Mouse (Mus musculus) limb, embryonic 10.5 days (tissue): ENCODE data around the gene Rilpl1. TPM values are rescaled to one million over a fixed set of nuclear protein-coding genes. Genes with fewer than 3 reads are reported as not detected.
A peak's percentile ranks its signal among the peaks of the same experiment; 100 is the strongest.

Experiments used
- DNase-seq: peaks from one replicate; pipeline ENCODE4 v3.0.0-alpha.2; 2017; ENCODE audit warnings: low spot score
- H3K27ac ChIP-seq: fragments of 300-500 bp; sonication (generic); 2 replicates; pipeline ENCODE4 v1.5.1; 2016; ENCODE audit warnings: mild to moderate bottlenecking
- H3K27me3 ChIP-seq: fragments of 300-500 bp; sonication (generic); 2 replicates; pipeline ENCODE4 v1.6.1; 2016; ENCODE audit warnings: low read depth, mild to moderate bottlenecking; ENCODE audit not compliant: poor library complexity, severe bottlenecking
- H3K36me3 ChIP-seq: fragments of 300-500 bp; sonication (generic); 2 replicates; pipeline ENCODE4 v1.6.1; 2016; ENCODE audit warnings: mild to moderate bottlenecking, moderate library complexity
- H3K4me1 ChIP-seq: fragments of 300-500 bp; sonication (generic); 2 replicates; pipeline ENCODE4 v1.6.1; 2016
- H3K4me3 ChIP-seq: fragments of 300-500 bp; sonication (generic); 2 replicates; pipeline ENCODE4 v1.5.1; 2016; ENCODE audit warnings: mild to moderate bottlenecking, moderate library complexity
- H3K9me3 ChIP-seq: fragments of 300-500 bp; sonication (generic); replicated peaks from 2 replicates; pipeline ENCODE4 v1.6.1; 2016; ENCODE audit warnings: mild to moderate bottlenecking
- WGBS: fragments of 180-500 bp; shearing (Covaris S2); methylation state at CpG from one replicate; pipeline ENCODE4 v1.1.7; 2016; 5-methylcytosine and 5-hydroxymethylcytosine counted together
- polyA plus RNA-seq: library from polyadenylated mRNA; unstranded; fragments of >200 nt; fragmentation: Nextera tagmentation; extraction: Ambion mirVana; gene quantifications from 2 replicates; pipeline ENCODE4 v1.2.1, GENCODE M21; 2016

Gene Rilpl1
- polyA plus RNA-seq, 1 experiment from 2014 or later = 25.2 TPM

DNA sequence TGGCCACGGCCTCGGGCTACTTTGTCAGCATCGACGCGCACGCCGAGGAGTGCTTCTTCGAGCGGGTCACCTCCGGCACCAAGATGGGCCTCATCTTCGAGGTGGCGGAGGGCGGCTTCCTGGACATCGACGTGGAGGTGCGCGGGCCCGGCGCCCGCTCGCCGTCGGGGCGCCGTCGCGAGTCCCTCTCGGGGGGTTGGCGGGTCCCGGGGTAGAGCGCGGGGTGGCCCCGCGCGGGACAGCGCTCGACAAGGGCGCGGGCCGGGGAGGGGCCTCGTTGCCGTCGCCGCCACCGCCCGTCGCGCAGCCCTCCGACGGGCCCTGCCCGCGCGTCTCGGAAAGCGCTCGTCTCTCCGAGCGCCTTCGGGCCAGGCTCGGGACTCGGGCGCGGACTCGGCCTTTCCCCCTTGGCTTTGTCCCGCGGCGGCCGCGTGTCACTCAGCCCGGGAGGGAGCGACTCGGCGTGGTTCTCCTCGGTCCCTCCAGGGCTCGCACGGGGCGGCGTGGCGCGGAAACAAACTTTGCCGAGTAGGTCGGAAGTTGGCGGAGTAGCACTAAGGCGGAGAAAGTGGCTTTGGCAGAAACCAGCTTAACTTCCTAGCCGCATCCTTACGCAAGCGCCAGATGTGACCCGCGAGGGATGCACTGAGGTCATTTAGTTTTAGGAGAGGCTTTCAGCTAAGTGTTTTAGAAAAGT lies 9.9 kb upstream of the Rilpl1 start:
- H3K36me3 ChIP-seq = peaks cover 39% of the 10 kb centered on the region
- no peaks in the 10 kb centered on the region for H3K9me3 ChIP-seq
- H3K4me1 ChIP-seq = peaks cover 21% of the 10 kb centered on the region
- H3K4me3 ChIP-seq = peak overlapping the region; percentile 99
- WGBS = under 1% methylated on average over 81 of the region's 89 CpGs
- peak; percentile 68 for DNase-seq
- H3K27me3 ChIP-seq = no peaks in the 10 kb centered on the region
- H3K27ac ChIP-seq = peak overlapping the region; percentile 94

DNA sequence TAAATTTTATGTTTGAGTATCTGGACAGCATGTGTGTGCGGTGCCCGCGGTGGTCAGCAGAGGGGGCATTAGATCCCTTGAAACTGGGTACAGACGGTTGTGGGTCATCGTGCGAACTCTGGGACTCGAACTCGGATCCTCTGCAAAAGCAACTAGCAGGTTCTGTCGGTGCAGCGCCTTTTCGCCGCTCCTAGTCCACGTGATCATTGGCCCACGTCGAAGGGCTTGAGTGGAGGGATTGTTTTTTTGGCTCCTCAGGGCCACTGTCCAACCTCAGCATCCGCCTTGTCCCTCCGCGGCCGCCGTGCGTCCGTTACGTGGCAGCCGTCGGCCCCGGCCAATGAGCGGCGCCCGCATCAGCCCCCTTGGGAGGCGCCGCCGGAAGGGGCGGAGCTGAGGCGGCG lies 9.2 kb upstream of the Rilpl1 start, which contains the start of gene Tmed2:
Tmed2 (plus strand) TSS at position 313 of the 404 bp plus-strand sequence.
- peaks cover 32% of the 10 kb centered on the region for H3K36me3 ChIP-seq
- H3K27ac ChIP-seq = peak within 1 kb of the TSS; percentile 94
- peak; percentile 93 for DNase-seq
- WGBS = under 1% methylated on average over 35 of the region's 35 CpGs
- H3K9me3 ChIP-seq = no peaks in the 10 kb centered on the region
- H3K4me1 ChIP-seq = peaks cover 21% of the 10 kb centered on the region
- H3K4me3 ChIP-seq = peak within 1 kb of the TSS; percentile 99
- no peaks in the 10 kb centered on the region for H3K27me3 ChIP-seq

DNA sequence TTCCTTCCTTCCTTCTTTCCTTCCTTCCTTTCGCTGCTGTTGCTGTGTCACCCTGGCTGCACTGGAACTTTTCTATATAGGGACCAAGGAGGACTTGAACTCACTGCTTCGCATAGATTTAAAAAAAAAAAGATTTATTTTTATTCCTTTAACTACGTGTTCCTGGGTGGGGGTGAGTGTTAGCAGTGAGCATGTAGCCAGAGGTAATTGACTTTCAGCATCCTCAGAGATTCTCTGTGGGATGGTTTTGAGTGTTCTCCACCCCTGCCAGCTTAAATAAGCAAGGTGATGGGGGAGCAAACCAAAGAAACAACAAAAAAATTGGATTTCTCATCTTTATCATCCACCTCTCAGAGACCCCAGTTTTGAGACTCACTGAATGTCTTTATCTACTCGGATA lies 8.7 kb upstream of the Rilpl1 start:
- DNase-seq = no peak
- peak overlapping the region; percentile 99 for H3K4me3 ChIP-seq
- H3K36me3 ChIP-seq = peaks cover 27% of the 10 kb centered on the region
- H3K9me3 ChIP-seq = no peaks in the 10 kb centered on the region
- H3K4me1 ChIP-seq = peaks cover 21% of the 10 kb centered on the region
- WGBS = 70% methylated on average over 4 of the region's 4 CpGs
- no peaks in the 10 kb centered on the region for H3K27me3 ChIP-seq
- peak overlapping the region; percentile 94 for H3K27ac ChIP-seq

DNA sequence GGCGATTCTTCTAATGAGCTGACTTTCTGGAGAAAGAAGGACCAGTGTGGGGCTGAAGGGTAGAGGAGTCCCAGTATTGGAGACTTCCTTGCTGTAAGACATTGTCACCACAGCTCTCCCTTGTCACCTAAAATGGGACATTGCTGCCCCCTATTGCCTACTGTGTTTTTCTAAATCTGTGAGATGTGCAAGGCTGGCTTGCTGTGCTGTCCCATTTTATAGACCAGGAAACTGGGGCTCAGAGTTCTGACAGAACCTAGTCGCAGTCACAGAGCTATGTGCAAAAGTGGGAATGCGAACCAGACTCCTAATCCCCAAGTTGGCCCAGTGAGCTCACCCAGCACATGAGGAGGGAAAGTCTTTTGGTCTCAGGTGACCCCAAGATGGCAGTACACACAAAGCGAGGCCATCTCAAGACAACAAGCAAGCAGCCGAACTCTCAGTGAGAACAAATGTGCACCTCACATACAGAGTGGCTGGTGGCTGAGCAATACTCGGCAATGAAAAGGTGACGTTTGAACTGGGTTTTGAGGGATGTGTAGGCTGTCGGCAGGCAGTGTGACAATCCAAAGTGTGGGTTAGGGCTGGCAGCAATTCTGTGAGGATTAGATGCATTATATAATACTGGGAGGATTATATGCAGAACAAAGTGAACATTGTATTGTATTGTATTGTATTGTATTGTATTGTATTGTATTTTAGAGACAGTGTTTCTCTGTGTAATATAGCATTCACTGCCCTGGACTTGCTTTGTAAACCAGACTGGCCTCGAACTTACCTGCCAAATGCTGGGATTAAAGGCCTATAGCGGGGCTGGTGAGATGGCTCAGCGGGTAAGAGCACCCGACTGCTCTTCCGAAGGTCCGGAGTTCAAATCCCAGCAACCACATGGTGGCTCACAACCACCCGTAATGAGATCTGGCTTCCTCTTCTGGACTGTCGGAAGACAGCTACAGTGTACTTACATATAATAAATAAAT lies 7.9 kb upstream of the Rilpl1 start:
- H3K4me1 ChIP-seq = peaks cover 21% of the 10 kb centered on the region
- no peak for DNase-seq
- no peak overlapping the region for H3K27ac ChIP-seq
- peaks cover 19% of the 10 kb centered on the region for H3K36me3 ChIP-seq
- H3K9me3 ChIP-seq = no peaks in the 10 kb centered on the region
- H3K27me3 ChIP-seq = no peaks in the 10 kb centered on the region
- WGBS = 81% methylated on average over 16 of the region's 16 CpGs
- no peak overlapping the region for H3K4me3 ChIP-seq

DNA sequence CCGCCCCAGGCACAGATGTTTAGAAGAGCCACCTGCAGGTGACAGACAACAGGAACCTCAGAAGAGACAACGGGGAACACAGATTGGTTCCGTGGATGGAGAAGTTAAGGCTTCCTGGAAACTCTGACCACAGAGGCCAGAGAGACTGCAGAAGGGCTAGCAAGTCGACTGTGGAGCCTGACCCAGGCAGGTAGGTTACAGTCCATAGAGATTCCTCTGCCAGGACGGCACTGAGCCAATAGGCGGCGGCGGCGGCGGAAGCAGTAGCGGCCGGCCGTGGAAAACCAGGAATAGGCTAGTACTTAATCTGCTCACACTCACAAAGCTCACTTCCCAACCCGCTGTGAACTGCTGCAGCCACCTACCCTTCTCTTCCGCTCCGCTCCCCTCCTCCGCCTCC lies 5.6 kb upstream of the Rilpl1 start:
- peak; percentile 59 for DNase-seq
- peaks cover 22% of the 10 kb centered on the region for H3K4me1 ChIP-seq
- WGBS = 3% methylated on average over 17 of the region's 17 CpGs
- H3K36me3 ChIP-seq = no peaks in the 10 kb centered on the region
- peak overlapping the region; percentile 40 for H3K4me3 ChIP-seq
- peak overlapping the region; percentile 66 for H3K27ac ChIP-seq
- H3K9me3 ChIP-seq = no peaks in the 10 kb centered on the region
- no peaks in the 10 kb centered on the region for H3K27me3 ChIP-seq

DNA sequence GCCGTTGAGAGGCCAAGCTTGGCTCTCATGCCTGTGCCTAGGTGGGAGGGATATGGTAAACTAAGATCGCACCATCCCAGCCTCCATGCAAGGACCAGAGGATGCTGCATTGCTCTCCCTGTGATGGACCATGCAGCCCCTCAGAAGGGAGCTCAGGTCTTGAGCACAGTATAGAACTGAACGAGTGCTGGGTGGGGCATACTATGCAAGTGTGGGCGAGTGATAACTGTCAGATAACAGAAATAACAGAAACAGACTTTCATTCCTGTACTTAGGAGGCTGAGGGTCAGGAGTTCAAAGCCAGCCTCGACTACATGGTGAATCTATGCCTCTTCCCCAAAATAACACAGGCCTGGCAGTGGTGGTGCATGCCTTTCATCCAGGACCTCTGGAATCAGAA lies 3.8 kb upstream of the Rilpl1 start:
- no peak for DNase-seq

DNA sequence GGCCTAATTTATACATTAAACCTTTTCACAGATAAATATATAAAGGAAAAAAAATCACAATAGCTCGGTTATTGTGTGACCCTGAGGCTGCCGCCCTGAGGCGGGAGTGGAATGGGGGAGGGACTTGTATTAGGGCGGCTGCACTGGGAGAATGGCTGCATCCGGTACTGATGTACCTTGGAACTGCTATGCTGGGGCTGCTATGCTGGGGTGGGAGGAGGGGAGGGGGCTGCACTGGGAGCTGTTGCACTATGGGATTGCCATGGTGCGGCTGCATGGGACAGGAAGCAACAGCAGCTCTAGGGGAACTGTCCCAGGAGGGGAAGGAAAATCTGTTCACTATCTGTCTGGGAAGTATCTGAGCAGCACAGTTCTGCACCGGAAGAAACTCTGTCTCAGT lies 1.3 kb upstream of the Rilpl1 start:
- Histone ChIP-seq H3K36me3 (peaks cover 3% of the 10 kb centered on the region; the same call in 1 of the 2 replicates), H3K27me3 (no peaks in the 10 kb centered on the region), H3K4me3 (peak overlapping the region; percentile 76; the same call in 1 of the 2 replicates), H3K4me1 (peaks cover 50% of the 10 kb centered on the region), H3K9me3 (no peaks in the 10 kb centered on the region), H3K27ac (peak overlapping the region; percentile 92; the same call in 1 of the 2 replicates)
- peak; percentile 53 for DNase-seq
- WGBS = 50% methylated on average over 7 of the region's 7 CpGs

More for the DNA sequence above, 3.8 kb upstream of the Rilpl1 start:
- Histone ChIP-seq H3K9me3 (no peaks in the 10 kb centered on the region), H3K4me1 (peaks cover 29% of the 10 kb centered on the region), H3K4me3 (no peak overlapping the region), H3K27ac (no peak overlapping the region), H3K36me3 (no peaks in the 10 kb centered on the region), H3K27me3 (no peaks in the 10 kb centered on the region)
- 79% methylated on average over 5 of the region's 5 CpGs for WGBS

DNA sequence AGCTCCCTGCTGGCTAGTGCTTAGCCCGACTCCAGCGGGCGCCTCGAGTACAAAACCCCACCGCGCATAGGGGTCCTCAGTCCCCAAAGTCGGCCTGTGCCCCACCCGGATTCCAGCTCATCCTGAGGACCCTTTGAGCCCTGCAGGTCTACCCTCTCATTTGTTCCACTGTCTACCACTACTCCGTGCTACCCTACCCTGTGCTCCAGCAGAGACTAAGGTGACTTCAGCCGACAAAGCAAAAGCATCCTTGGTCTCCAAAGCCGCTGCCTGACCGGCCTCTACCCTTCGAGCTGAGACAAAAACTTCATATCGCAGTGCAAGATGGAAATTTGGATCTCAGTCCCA lies 366 bp upstream of the Rilpl1 start:
- H3K4me3 ChIP-seq = peak overlapping the region; percentile 76
- peak overlapping the region; percentile 92 for H3K27ac ChIP-seq
- no peaks in the 10 kb centered on the region for H3K27me3 ChIP-seq
- H3K4me1 ChIP-seq = peaks cover 44% of the 10 kb centered on the region
- no peaks in the 10 kb centered on the region for H3K9me3 ChIP-seq
- peaks cover 9% of the 10 kb centered on the region for H3K36me3 ChIP-seq
- no peak for DNase-seq
- 13% methylated on average over 14 of the region's 14 CpGs for WGBS

DNA sequence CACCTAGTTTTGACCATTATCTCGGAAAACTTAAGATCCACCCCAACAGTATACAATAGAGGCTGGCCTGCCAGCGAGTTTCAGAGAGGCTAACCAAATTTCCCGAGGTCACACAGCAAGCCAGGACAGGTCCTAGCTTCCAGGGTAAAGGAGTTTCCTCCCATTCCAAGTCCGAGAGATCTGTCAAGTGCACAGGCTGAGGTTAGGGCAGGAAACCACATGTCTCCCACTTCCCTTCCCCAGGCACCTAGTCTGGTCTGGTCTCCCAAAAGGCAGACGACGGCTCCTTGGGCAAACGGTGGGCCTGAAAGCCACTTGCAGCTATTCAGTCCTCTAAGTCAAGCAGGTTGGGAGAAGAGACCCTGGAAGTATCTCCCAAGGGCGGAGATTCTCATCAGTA lies 1.5 kb downstream of the Rilpl1 start:
- H3K27ac ChIP-seq = peak overlapping the region; percentile 92
- H3K27me3 ChIP-seq = no peaks in the 10 kb centered on the region
- 54% methylated on average over 8 of the region's 8 CpGs for WGBS
- DNase-seq = no peak
- peaks cover 42% of the 10 kb centered on the region for H3K4me1 ChIP-seq
- peaks cover 26% of the 10 kb centered on the region for H3K36me3 ChIP-seq
- no peaks in the 10 kb centered on the region for H3K9me3 ChIP-seq
- H3K4me3 ChIP-seq = peak overlapping the region; percentile 76

DNA sequence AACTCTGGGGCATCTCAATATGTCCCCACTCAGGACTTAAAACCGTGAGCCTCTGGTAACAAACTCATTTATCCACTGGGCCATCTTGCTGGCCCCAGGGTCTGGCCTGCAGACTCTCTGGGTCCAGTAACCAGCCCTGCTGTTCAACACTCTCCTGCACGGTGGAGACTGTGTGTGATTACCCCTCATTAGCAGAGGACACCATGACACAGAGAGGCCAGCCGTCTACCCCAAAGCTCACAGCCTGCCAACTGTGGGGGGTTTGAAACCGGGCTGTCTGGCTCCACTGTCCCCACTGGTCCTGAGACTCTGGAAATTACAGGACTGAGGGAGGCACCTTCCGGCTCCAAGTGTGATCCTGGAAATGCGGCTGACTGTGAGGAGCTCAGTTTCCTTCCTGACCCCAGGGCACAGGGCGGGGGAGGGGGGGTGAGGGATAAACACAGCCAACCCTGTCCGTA lies 2.0 kb downstream of the Rilpl1 start:
- peak overlapping the region; percentile 76 for H3K4me3 ChIP-seq
- 20% methylated on average over 8 of the region's 8 CpGs for WGBS
- peak overlapping the region; percentile 92 for H3K27ac ChIP-seq
- H3K36me3 ChIP-seq = peaks cover 31% of the 10 kb centered on the region
- no peaks in the 10 kb centered on the region for H3K27me3 ChIP-seq
- DNase-seq = peak; percentile 34
- no peaks in the 10 kb centered on the region for H3K9me3 ChIP-seq
- H3K4me1 ChIP-seq = peaks cover 42% of the 10 kb centered on the region

DNA sequence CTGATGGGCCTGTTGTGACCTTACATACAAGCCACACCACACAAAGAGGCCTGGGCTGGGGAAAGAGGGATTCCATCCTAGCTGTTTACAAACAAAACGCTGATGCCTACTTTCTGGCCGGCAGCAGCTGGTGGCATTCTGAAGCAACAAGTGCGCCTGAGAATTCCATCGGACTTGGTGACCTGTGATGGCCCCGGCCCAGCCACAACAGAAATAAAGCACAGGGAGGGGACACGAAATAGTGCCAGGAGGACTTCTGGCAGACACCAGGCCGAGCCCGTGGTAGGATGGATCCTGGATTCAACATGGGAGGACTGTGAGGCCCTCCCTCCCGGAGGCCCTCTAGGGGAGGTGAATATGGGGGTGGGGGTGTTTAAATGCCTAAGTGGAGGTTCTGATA lies 2.4 kb downstream of the Rilpl1 start:
- peak overlapping the region; percentile 92 for H3K27ac ChIP-seq
- H3K4me1 ChIP-seq = peaks cover 42% of the 10 kb centered on the region
- H3K4me3 ChIP-seq = peak overlapping the region; percentile 76
- 41% methylated on average over 9 of the region's 9 CpGs for WGBS
- H3K36me3 ChIP-seq = peaks cover 35% of the 10 kb centered on the region
- no peak for DNase-seq
- H3K9me3 ChIP-seq = no peaks in the 10 kb centered on the region
- no peaks in the 10 kb centered on the region for H3K27me3 ChIP-seq

DNA sequence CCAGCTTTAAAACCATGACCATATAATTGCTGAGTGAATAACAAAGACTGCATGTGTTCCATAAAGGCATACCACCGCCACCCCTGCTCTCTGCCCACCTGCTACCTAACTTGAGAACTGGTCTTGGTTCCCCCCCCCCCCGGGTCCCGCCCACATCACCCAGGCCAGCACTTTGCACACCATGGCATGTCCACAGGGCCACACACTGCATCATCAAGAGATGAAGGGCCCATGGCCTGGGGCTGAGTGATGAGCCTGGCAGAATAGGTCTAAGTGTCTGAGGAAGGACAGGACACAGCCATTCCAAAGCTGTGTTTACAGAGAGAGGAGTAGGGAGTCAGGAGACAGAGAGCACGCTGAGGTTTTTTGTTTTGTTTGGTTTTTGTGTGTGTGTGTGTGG lies 2.8 kb downstream of the Rilpl1 start:
- no peak for DNase-seq
- Histone ChIP-seq H3K27me3 (no peaks in the 10 kb centered on the region), H3K4me1 (peaks cover 42% of the 10 kb centered on the region), H3K4me3 (peak overlapping the region; percentile 76), H3K27ac (peak overlapping the region; percentile 92; the same call in 1 of the 2 replicates), H3K9me3 (no peaks in the 10 kb centered on the region), H3K36me3 (peaks cover 40% of the 10 kb centered on the region)
- WGBS = 79% methylated on average over 4 of the region's 4 CpGs

DNA sequence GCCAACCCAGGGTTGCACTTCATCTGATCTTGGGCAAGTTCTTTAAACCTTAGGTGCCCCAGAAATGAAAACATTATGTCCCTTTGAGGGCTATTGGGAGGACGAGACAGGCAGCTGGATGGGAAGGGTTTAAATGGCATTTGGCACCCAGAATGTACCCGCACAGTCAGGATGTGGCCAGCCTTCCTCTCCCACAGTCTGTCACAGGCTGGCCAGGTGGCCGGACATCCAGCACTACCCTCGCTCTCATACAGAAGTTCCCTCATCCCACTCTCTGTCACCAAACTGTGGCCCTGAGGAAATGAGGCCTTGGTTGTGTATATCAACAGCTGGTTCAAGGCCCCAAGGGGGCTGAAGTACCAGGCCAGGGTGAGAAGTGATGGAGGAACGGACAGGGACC lies 6.2 kb downstream of the Rilpl1 start:
- Histone ChIP-seq H3K27ac (no peak overlapping the region), H3K4me3 (no peak overlapping the region), H3K36me3 (peaks cover 64% of the 10 kb centered on the region), H3K27me3 (no peaks in the 10 kb centered on the region), H3K9me3 (no peaks in the 10 kb centered on the region), H3K4me1 (peaks cover 20% of the 10 kb centered on the region)
- DNase-seq = no peak
- 92% methylated on average over 5 of the region's 5 CpGs for WGBS
